Mouse (Mus musculus) ovary, adult 18-20 months (tissue): Measurements from ENCODE around the gene Ubfd1.
"Not testable (repeated sequence)": the region's sequence is repeated elsewhere in the genome, so short reads cannot be mapped to it uniquely, and the experiment has no call there.

ENCODE experiments used
- DNase-seq: peaks from one replicate; pipeline ENCODE4 v3.0.0; 2022; ENCODE audit warnings: low spot score, mixed read lengths

The Ubfd1 gene

DNA sequence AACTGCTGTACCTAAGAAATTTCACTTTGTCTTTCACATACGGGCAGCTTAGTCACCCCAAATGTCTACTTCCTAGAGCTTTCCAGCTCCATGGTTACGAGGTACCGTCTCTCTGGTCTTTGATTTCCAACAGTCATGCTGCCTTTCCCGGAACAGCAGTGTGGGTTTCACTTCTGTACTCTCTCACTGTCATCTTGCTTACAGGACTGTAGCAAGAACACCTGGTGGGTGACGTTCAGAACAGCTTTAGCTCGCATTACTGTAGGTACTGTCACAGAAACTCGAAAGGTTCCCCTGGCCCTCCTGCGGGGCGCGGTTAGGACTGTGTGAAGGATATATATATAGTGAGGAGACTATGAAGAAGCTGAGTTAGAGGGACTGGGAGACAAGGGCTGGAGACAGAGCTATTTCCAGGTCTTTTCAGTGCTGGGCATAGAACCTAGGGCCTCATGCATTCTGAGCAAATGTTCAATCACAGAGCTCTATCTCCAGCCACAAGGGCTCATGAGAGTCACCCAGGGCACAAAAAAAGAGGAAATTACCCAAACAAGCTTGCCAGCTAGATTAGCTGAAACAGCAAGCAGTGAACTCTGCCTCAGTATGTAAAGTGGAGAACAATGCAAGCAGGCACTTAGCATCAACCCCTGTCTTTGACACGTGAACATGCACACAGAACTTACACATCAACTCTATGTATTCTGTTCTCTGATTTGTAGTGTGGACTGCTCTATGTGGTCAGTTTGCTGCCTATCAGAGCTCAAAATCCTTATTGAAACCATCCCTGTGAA is 20.4 kb downstream of the Ubfd1 start:
- DNase-seq: no peak

DNA sequence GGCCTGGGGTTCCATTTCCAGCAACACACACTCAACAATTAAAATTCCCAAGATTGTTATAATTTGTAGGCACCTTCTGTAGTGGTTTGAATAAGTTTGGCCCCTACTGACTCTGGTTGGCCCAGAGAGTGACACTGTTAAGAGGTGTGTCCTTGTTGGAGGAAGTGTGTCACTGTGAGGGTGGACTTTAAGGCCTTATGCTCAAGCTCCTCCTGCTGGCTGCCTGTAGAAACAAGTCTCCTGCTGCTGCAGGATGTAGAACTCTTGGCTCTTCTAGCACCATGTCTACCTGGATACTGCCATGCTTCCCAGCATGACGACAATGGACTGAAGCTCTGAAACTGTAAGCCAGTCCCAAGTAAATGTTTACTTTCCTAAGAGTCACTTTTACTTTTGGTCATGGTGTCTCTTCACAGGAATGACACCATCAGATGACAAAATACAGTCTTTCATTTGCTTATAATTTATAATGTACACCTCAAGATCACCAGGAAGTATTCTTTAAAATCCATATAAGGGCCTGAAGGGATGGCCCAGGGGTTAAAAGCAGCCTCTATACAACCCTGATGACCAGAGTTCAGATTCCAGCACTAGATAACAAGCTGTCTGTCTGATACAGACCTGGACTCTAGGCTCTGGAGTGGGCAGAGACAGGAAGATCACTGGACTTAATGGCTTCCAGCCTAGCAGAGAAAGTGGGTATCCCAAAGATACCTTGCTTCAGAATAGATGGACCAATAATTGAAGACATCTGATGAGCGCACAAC is 27.8 kb downstream of the Ubfd1 start:
- no peak for DNase-seq

DNA sequence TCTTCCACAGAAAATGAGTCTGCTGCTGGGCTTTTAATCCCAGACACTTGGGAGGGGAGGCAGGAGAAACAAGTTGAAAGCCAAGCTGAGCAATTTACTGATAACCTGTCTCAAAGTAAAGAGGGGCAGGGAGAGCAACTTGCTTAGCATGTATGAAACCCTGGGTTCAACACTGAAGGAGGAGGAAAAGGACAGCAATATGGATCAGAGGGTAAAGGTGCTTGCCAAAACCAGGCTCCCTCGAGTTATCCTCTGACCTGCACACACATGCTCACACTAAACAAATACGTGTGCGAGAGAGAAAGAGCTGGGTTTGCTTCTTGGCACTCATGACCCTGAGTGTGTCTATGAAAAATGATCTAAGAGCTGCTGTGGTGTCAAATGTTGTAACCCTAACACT is 31.0 kb downstream of the Ubfd1 start:
- DNase-seq: no peak

DNA sequence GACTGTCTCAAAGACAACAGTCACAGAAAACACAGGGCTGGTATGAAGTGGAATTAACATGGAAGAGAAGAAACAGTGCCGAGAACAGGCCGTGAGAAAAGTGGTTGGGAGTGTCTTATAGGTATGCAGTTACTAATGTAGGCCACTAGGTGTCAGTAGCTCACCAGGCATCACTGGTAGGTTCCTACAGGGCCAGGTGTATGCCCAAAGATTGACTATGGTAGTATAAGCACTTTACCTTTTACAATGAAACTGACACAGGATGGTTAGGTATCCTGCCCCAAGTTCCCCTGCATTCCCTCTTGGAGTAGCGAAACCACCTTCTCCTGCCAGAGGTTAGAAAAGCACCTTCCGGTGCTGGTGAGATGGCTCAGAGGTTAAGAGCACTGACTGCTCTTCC is 32.2 kb downstream of the Ubfd1 start:
- DNase-seq: no peak

DNA sequence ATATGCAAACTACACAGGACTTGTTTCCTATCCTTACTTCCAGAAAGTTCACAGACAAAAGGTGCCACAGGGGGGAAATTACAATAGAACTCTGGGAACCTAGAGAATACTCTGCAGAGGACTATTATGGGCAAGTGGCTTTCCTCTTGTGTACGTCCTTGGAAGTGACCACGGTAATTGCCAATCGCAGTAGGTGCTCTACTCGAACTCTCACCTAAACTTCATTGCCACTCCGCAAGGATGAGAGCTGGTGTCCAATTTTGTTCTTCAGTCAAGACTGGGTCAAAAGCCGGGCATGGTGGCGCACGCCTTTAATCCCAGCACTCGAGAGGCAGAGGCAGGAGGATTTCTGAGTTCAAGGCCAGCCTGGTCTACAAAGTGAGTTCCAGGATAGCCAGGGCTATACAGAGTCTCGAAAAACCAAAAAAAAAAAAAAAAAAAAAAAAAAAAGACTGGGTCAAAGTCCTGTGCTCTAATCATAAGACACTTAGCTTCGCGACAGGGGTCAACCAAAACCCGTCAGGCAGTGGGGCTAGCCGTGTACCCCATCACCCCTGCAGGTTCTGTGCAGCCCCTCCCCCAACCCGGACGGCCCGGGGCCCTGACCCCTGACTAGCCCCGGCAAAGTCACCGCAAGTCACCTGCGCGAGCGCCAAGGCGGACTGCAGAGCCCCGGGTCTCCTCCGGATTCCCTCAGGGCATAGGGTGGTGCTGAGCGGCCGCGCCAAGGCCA is 34.2 kb downstream of the Ubfd1 start:
- DNase-seq: not testable (repeated sequence)

DNA sequence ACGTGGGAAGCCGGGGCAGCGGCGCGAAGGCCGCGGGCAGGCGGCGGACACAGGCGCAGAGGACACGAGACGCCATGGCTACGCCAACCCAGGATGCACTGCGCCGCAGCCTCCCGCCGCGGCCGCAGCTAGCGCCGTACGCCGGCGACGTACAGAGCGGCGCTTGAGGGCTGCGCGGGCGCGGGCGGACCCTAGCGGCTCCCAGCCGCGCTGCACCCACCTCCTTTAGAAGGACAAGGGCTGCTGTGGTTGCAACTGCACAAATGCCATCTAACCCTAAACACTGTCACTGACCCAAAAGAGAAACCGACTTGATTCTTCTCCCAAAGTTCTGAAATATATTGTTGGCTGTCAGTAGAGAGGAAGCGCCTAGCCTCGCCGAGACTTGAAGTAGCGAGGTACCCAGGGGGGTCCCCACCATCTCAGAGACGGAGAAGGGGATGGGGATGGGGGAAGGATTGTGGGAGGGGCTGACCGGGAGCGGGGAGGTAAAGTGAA is 34.8 kb downstream of the Ubfd1 start, which contains the start of gene Ndufab1:
Ndufab1 (minus strand) TSS at position 140 of the 498 bp plus-strand sequence.
- peak; percentile 73 for DNase-seq

DNA sequence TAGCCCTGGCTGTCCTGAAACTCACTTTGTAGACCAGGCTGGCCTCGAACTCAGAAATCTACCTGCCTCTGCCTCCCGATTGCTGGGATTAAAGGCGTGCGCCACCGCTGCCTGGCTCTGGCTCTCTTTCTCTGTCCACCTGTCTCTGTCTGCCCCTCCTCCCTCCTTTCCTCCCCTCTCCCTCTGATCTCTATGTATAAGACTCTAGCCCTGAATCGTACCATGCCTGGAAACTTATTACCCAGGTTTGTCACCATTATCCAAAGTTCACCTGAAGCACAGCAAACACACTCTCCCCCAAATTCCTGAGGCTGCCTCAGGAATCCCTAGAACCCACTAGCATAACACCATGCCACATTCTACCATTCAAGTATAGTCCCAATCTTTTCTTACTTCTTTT is 41.2 kb downstream of the Ubfd1 start:
- DNase-seq: no peak

DNA sequence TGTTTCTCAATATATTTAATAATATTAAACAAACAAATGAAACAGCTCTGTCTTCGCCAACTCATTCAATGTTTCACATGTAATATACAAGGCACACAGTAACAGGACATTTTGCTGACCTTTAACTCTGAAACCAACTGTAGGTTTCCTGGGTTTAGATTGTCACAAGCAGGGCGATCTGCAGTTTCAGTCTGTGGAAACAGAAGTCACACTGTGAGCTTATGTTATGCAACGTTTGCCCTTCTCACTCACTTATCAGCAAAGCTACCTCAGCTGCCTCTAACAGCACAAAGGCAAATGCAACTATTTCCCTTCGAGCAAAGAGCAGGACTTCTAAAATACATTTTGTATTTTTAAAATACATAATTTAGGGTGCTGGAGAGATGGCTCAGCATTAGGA is 56.5 kb downstream of the Ubfd1 start:
- DNase-seq: no peak

DNA sequence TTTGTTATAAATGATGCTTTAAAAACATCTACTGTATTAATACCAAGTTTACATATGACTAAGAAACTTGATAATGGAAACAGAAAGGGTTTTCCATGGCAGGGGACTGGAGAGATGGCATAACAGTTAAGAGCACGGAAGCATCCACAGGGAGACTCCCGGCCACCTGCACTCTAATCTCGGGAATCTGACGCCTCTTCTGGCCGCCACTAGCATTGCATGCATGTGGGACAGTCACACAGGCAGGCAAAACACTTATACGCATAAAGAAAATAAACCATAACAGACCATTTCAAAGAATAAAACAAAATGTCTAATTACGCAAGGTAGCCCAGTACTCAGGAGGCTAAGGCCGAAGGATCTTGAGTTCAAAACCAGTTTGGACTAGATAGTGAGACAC is 58.7 kb downstream of the Ubfd1 start:
- no peak for DNase-seq

DNA sequence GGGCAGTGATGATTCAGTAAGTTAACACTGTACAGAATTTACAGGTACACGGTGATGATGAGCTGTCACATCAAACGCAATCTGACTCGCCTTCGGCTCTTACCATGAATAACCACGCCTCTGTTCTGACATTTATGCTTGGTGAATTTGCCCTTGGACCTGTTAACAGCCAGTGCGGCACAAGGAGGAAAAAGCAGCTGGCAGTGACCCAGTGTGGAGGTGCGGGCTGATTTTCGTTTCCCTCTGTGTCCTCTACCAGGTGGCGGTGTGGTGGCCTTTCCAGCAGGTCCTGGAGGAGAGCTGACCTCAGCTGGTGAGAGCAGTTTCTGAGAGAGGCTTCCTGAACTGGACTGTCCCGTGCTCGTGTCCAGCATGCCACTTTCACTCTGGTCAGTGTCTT is 60.0 kb downstream of the Ubfd1 start:
- DNase-seq: no peak
